Mouse (Mus musculus) heart, adult 8-10 months (tissue): ENCODE results near the gene Smim6. TPM values are rescaled to one million over a fixed set of nuclear protein-coding genes. Genes with fewer than 3 reads are reported as not detected.

ENCODE experiments used
- DNase-seq: peaks from one replicate; pipeline ENCODE4 v3.0.0; 2022; ENCODE audit warnings: low spot score
- total RNA-seq, 4 experiments: library from RNA; stranded (reverse); gene quantifications; 2 replicates each; pipeline ENCODE4 v1.2.4; 2022

The Smim6 gene
- total RNA-seq, 4 experiments from 2014 or later = not detected

DNA sequence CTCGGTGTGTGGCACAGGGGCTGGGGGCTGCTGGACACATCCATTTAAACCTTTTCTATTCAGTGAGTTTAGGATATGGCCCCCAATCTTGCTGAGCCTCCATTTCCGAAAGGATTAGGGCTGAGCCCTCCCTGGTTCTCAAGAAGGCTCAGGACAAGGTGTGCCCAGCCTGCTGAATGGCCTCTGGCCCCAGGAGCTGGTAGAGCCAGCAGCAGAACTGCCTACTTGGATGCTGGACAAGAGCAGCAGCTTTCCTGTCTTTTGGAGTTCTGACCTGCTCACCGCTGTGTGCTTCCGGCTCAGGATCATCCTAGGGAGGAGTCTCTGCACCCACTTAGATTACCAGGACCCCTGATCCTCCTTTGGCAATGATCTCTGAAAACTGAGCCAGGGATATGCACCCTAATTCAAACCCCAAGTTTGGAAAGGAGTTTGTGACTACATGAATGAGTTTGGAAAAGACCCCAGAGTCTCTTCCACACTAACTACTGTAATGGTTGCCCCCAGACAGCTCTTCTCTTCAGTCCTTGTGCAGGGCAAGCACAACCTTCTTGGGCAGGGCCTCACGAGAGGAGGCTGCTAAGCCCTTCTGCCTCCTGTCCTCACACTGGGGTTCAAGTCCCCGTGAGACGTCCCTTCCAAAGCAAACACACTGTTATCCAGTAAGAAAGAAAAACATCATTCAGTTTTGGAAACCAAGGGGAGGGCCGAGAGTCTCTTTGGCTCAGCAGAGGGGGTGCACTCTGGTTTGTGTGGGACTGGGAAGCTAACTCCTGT, 11.1 kb upstream of the Smim6 start:
- no peak for DNase-seq

DNA sequence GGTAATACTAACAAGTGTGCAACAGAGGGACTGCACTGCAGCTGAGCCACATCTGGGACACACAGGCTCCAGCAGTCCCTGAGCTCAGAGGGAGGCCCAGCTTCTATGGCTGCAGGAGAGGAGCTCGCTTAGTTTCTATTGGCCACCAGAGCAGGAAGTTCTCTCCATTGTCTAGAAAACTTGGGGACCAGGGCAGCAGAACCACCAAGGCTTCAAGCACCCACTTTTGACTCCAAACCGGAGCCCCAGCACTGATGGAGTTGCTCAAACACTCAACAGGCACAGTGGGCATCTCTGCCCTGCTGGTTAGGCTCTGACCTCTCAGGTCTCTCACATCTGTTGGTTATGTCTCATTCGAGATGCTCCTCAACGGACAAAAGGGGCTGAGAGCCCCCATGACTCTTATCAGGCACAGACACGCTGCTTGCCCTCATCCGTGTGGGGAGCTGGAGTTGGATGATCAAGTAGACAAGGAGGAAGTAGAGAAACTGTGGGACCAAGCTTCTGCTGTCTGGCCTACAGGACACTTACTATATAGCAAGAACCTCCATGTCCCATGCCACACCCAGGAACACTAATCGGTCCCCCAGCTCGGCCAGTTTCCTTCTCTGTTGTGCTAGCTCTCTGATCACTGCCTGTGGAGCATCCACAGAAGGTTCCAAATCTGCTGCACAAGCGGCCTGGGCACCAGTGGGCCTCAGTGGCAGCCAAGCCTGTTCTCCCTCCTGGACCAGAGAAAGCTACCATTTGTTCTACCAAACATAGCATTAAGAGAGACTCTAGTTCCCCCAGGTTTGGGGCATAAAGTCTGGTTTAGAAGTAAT, 10.3 kb upstream of the Smim6 start:
- no peak for DNase-seq

DNA sequence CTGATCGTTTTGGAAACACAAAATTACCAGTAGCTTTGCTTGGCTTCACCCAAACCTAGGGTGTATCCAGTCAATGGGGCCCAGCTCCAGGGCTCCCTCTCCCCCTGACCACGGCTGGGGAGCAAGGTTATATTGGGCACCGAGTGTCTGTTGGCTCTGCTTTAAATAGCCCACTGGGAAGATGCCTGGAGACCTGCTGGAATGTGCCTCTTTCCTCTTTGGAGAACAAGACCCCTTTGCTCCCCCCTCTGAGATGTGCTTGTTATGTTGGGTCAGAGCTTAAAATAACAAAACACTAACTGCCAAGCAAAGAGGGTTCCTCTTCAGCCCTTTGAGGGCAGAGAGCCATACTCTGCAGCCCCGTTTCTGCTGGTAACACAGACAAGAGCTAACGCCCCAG, 9.6 kb upstream of the Smim6 start:
- peak; percentile 56 for DNase-seq

DNA sequence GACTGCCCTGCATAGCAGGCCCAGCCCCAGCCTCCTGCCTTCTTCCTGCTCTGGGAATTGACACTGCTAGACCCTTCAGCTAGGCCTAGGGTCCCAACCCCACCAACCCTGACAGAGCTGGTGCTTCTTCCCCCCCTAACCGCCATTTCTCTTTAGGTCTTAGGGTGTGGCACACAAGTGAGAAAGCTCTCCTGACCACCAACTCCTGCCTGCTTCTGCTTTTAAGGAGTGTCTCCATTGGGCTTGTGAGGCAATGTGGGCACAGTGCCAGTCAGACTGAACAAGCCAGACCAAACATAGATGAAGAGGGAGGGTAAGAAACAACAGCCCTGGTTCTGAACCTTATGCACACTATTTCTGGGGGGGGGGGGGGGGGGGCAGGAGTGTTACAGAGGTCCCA, 9.0 kb upstream of the Smim6 start:
- DNase-seq = peak; percentile 40

DNA sequence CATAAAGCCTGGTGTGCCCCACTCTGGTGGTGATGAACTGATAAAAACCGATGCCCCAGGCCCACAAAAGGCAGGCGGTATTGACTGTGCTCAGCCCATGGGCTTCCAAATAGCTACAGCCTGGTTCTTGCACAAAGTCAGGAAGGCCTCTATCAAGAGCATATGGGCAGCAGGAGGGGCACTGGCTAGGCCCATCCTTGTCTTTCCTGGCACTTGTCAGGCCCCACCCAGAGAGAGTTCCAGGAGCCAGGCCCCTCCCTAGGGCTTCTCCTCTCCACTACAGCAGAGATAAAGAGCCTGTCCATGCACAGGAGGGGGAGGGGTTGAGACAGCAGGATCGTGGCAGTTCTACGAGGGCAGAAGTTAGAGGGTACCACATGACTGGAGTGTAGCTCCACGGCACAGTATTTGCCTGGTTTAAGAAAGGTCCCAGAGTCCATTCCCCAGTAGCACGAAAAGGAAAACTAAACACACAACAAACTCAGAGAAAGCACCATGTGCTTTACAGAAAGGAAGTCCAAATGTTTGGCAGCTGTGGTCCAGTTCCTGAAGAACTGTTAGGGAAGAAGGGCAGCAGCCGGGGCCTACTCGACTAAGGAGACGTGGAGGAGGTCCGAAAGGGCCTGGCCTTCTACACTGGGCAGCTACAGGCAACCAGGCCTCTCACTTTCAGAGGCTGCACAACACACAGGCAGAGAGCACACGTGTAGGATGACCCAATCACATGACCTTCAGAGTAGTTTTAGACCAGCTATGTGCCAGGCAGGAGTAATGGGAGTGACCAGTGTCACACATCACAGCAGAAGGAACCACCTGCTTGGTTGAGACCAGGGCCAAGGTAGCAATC, 8.2 kb upstream of the Smim6 start:
- DNase-seq = peak; percentile 29

DNA sequence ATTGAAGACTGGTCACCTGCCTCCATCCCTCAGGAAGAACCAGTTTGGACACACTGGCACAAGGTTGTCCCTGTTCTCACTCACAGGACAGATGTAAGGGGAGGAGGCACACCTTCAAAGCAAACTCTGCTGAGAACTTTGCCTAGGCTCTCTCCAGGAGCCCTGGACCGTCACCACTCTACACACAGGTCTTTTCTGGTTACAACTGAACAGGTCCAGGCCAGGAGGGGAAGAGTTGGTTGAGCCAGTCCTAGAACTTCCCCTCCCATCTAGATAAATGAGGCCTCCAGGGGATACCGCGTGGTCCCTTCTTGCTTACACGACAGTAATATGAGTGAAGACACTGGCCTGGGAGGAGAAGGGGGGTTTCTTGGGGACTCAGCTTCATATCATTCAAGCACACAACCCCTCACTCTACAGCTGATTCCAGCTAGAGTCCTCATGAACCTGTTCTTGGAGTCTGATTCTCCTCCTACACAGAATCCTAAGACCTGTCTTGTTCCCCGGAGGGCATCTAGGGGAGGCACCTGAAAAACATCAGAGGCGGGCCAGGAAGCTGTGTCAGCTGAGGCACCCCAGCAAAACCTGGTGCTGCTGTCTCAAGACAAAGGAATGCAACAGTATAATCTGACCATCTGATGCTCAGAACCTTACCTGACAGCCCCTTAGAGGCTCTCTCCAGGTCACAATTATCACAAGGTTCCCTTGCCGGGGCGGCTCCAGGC, 7.4 kb upstream of the Smim6 start:
- no peak for DNase-seq

DNA sequence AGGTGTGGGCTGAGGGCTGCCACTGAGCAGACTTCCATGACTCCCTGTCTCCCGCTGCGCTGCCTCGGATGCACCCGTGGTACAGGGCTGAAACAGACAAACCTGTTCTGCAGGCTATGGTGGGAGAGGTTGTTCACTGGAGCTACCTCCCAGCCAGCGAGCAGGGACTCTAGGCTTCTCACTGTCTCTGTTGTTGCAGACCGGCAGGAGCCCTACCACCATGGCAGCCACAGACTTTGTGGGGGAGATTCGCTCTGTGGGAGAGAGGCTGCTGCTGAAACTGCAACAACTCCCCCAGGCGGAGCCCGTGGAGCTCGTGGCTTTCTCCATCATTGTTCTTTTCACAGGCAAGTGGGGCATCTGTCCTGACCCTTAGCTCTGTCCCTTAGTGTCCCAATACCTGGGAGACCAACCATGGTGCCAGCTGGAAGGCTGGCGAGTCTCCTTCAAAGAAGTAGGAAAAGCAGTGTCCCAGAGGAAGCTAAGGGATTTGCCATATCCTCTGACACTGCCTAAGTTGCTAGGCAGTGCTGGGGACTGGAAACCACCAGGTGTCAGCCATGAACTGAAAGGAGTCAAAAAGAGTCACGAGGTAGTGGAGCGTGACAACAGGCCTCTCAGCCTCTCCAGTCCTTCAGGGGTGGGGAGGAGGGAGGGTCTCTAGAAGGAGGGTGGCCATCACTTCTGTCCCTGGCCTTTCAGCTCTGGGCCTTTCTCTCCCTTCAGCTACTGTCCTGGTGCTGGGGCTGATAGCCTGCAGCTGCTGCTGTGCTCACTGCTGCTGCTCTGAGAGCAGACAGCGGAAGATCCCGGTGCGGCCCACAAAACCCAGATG, 6.6 kb upstream of the Smim6 start:
- no peak for DNase-seq

DNA sequence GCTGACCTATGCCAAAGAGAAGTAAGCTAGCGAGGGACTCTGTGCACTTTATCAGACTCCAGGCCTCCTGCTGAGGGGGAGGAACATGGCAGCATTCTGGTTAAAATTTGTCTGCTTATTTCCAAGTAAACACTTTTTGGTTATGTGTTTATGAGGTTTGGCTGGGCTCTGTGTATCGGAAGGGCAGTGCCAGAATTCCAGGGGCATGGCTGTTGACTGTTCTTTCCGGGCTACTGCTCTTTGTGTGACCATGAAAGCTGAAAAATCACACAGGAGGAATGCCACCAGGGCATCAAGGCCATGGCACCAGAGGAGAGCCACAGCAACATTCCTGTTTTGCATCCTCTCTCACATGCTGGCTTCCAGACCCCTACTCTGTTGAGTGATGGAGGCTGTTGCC, 5.7 kb upstream of the Smim6 start:
- DNase-seq = no peak

DNA sequence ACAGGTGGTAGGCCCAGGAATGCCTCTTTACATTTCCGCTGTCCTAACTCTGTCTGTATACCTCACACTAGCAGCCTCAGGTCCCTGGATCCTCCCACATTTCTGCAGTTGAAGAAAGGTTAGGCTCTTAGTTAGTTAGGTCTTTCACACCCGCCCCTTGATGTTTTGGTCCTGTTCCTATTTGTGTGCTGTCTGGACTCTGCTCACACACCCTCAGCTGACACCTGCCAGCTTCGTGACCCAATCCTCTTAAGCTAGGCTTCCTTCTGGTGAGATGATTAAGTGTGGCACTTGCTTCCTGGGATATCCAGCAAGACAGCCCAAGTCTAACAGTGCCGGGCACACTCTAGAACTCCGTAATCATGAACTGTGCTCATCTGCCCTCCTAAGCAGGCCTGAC, 5.3 kb upstream of the Smim6 start:
- no peak for DNase-seq

DNA sequence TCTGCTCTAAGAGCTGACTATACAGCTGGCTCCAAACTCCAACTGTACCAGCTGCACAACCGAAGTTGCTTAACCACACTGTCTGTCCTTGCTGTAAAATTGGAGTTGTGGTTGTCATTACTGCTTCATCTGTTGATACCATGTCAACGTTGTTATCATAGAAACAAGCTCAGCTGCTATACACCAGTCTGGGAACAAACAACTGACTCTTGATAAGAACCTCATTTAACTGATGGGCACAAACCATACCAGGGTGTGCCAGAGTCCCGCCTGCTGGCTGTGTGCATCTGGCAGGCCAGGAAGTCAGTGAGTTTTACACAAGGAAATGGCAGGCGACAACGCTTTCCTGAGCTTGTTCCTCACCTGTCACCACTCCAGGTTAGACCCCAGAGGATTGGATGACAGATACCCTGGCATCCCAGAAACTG, 669 bp upstream of the Smim6 start:
- no peak for DNase-seq

DNA sequence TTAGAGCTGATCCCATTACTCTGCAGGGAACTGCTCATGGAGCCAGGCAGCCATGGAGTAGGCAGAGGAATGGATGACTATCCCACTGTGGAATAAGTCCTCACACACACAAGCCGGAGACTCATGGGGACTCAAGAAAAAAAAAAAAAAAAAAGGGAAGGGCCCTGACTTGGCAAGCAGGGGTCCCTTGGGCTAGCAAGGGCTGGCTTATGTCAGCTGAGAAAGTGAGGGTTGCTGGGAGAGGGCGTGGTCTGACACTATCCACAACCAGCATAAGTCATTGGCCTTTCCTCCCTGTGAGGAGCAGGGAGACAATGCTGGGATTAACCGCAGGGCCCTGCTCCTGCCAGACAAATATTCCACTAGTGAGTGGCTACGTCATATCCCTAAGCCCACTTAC, 4.8 kb downstream of the Smim6 start:
- no peak for DNase-seq

DNA sequence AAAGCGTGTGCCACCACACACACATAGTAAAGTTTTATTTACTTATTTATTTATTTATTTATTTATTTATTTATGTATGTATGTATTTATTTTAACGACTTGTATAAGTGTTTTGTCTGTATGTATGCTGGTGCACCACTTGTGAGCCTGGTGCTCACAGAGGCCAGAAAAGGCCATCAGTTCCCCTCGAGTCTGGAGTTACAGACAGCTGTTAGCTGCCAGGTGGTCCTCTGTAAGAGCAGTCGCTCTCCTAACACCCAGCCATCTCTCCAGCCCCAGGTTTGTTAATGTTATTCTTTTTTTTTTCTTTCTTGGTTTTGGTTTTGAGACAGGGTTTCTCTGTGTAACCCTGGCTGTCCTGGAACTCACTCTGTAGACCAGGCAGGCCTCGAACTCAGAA, 6.8 kb downstream of the Smim6 start:
- DNase-seq = no peak

DNA sequence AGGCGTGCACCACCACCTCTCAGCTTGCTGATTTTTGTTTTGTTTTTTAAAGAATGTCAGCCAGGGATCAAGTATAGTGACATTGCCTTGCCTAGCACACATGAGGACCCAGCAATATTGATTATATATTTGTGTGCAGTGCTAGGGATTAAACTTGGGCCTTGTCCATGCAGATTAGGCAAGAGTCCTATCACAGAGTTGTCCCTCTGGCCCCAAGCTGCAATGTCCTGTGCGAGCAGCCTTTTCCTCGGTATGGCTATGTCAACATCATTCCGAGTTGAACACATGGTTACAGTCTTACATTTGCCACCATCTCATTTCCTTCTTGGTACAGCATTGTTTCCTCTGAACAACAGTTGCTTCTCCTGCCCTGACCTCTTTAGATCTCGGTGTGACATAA, 7.3 kb downstream of the Smim6 start:
- DNase-seq = no peak

DNA sequence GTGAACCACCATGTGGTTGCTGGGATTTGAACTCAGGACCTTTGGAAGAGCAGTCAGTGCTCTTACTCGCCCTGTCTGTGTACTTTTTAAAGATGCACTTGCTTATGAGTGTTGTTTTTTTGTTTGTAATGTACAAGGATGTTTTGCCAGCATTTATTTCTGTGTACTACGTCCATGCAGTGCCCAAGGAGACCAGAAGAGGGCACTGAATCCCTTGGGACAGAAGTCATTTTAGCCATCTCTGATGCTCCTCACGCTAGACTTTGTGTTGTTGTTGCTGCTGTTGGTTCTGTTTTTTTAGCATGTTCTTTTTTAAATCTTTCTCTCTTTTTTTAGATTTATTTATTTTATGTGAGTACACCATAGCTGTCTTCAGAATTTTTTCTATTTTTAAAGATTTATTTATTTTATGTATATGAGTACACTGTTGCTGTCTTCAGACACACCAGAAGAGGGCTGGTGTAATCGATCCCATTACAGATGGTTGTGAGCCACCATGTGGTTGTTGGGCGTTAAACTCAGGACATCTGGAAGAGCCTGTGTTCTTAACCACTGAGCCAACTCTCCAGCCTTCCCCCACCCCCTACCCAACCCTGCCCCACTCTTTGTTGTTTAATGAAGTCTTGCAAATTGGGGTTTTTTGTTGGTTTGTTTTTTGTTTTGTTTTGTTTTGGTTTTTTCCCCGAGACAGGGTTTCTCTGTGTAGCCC, 8.4 kb downstream of the Smim6 start:
- no peak for DNase-seq

DNA sequence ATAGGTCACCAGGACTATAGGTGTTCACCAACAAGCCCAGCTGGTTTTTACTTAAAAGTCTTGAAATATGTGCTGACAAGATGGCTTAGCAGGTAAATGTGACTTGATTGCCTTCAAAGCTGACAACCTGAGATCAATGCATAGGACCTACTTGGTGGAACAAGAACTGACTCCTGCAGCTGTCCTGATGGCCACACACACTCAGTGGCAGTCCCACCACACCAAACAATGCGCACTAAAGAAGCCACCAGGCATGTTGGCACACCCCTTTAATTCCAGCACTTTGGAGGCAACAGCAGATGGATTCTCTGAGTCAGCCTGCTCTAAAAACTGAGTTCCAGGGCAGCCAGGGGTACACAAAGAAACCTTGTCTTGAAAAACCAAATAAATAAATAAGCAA, 10.2 kb downstream of the Smim6 start:
- DNase-seq = no peak

DNA sequence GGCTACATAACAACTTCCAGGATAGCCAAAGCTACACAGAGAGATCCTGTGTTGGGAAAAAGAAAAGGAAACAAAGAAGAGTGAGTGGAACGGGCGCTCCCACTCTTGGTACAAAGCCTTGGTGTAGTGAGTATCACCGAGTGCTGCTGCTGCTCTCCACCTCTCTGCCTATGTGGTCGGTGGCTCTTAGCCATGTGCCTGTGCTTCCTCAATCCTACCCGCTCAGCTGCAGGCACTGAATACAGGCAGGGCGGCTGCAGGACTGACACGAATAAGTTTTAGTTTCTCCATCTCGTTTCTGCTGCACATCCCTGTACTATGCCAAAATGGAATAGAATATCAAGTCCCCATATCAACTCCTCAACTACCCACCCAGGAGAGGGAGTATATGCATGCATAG, 17.2 kb downstream of the Smim6 start:
- DNase-seq = no peak

DNA sequence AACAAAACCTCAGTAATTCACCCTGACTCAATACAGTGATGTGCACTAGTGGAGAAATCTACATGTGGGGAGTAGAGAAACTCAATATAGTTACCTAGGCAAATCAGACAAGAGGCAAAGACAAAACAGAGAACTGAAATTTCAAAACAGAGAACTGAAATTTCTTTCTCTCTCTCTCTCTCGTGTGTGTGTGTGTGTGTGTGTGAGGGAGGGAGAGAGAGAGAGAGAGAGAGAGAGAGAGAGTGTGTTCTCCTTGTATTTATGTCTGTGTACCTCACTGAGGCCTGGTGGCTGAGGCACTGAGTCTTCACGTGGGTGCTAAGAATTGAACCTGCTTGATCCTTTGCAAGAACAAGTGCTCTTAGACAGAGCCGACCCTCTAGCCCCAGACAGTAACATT, 18.0 kb downstream of the Smim6 start:
- DNase-seq = no peak

DNA sequence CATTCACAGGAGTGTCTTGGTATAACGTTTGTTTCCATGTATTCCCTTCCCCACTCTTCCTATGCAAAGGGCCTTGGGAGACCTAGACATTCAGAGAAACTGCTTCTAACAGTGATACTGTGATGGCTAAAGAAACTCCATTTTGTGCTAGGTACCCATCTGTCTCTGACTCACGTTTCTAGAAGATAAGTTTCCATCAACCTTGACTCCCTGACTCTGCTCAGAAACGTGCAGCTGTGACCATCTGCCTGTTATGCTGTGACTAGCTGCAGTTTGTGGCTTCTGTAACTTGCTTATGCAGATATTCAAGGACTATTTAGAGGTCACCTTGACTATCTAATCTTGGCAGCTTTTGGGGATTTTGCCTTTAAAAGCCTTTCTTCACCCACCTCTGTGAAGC, 19.4 kb downstream of the Smim6 start:
- DNase-seq = no peak

DNA sequence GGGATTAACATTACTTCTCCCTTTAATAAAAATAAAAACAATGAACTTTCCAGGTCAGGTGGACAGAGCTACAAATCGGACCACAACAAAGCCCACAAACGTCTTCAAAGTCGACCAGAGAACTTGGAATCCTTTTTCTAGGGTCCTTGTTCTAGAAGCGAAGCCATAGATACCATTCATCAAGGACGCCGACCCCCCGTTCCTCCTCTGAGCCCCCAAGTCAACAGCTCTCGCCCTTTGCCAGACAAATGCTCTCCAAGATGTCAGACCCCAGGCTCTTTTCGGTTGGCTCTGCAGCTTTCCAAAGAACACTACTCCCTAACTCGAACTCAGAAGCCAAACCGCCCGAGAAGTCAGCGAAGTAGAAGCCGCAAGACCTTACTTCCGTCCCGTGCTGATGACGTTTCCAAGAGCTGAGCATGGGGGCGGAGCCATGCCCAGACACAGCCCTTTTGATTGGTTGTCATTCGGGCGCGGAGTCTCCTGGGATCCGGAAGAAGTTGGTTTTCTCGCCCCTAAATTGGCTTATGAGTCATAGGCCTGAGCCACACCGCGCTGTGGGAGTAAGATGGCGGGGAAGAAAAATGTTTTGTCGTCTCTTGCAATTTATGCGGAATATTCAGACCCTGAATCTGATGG, 21.4 kb downstream of the Smim6 start, which contains the start of the genes Sap30bp and Recql5:
Gene Sap30bp (plus strand): TSS at position 175 of the 639 bp plus-strand sequence.
Gene Recql5 (minus strand): TSS at position 370 of the 639 bp plus-strand sequence.
- peak; percentile 98 for DNase-seq
